In the genomic region with DNA sequence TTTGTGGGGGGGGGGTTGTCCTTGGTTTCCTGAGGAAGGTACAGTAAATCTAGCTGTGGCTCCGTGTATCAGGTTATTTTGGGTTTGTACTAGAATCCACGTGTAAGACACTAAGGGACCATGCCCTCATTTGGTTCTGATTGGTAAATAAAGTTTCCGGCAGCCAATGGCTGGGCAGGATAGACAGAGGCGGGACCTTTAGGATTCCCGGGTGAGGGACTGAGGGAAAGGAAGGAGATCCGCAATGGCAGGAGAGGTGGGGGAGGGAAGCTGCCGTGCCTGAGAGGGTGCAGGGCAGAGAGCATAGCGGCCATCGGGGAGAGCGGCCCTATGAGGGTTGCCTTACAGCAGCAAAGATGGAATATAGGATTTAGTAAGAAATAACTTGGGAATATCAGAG, we compare ENCODE assay signal across 8 mouse cellular contexts. TPM values are rescaled to one million over a fixed set of nuclear protein-coding genes. Genes with fewer than 3 reads are reported as not detected.
DNase-seq lines count a peak whose midpoint lies in the region; ATAC-seq lines count a peak whose summit lies in the region.

No protein-coding gene starts in this region.

- no peaks in the 10 kb centered on the region for H3K27me3 ChIP-seq in limb, embryonic 10.5 days (ENCODE audit: low read depth, poor library complexity, severe bottlenecking)
- H3K27me3 ChIP-seq in midbrain, embryonic 12.5 days: 0 out of 2 replicates have a peak, but pooled peaks cover 5% of the 10 kb centered on the region

- H3K36me3 ChIP-seq in limb, embryonic 10.5 days: peaks cover 28% of the 10 kb centered on the region
- peaks cover 11% of the 10 kb centered on the region for H3K36me3 ChIP-seq in midbrain, embryonic 12.5 days

- H3K9ac ChIP-seq in midbrain, embryonic 12.5 days (replicated peaks): no peak overlapping the region

- intact Hi-C loops in heart, postnatal 36 days (cut with DNase I): loop anchor here (5.0 kb wide), 2 partner anchors 65 to 1660 kb away; partner anchors contain the start of gene Dpy19l3

- H3K4me3 ChIP-seq in brown adipose tissue, adult 24 weeks (ENCODE audit: insufficient read depth, low read depth, low read length): 0 out of 2 replicates have a peak overlapping the region, but pooled peaks have one; percentile 26
- H3K4me3 ChIP-seq in limb, embryonic 10.5 days: peak overlapping the region; percentile 18; the same call in 1 of the 2 replicates
- H3K4me3 ChIP-seq in midbrain, embryonic 12.5 days: no peak overlapping the region

- peak; percentile 69 for DNase-seq in adrenal gland, adult 2 months
- peak; percentile 10 to 32 for DNase-seq in heart, postnatal 36 days
- no peak for DNase-seq in limb, embryonic 10.5 days (ENCODE audit: low spot score)
- no peak for DNase-seq in frontal cortex, postnatal 36 days (ENCODE audit: low spot score in 2 of 2)
- no peak for DNase-seq in cerebellum, adult 9-11 months
- no peak for DNase-seq in layer of hippocampus, adult 11-12 months (ENCODE audit: low spot score)

- WGBS in limb, embryonic 10.5 days: 29% methylated on average over 10 of the region's 10 CpGs
- WGBS in midbrain, embryonic 12.5 days: 26% methylated on average over 10 of the region's 10 CpGs

- no peaks in the 10 kb centered on the region for H3K9me3 ChIP-seq in limb, embryonic 10.5 days (replicated peaks)
- no peaks in the 10 kb centered on the region for H3K9me3 ChIP-seq in midbrain, embryonic 12.5 days

- no peak overlapping the region for H3K27ac ChIP-seq in brown adipose tissue, adult 24 weeks (replicated peaks; ENCODE audit: low read depth, low read length)
- H3K27ac ChIP-seq in limb, embryonic 10.5 days: no peak overlapping the region
- H3K27ac ChIP-seq in midbrain, embryonic 12.5 days (replicated peaks): no peak overlapping the region

- peak overlapping the region; percentile 29; the same call in 1 of the 2 replicates for H3K4me2 ChIP-seq in midbrain, embryonic 12.5 days (replicated peaks)

- H3K4me1 ChIP-seq in brown adipose tissue, adult 24 weeks (ENCODE audit: control insufficient read depth, insufficient read depth, insufficient read length, low read length): no peaks in the 10 kb centered on the region
- H3K4me1 ChIP-seq in limb, embryonic 10.5 days: peaks cover 41% of the 10 kb centered on the region
- peaks cover 40% of the 10 kb centered on the region for H3K4me1 ChIP-seq in midbrain, embryonic 12.5 days

- peak; percentile 36; the same call in 1 of the 2 replicates for ATAC-seq in midbrain, embryonic 12.5 days (ENCODE audit: low FRiP score, low read depth)

RNA-seq across cellular contexts. Expression of gene Pdcd5, which starts 39.9 kb away (rescaled TPM):
- 10 to 100 TPM; 87.1 to 88.8 TPM for total RNA-seq in adrenal gland, adult 2 months (2021)
- 21.2 and 21.3 TPM in 2 replicates for polyA plus RNA-seq in adrenal gland, adult 2 months (2012; rRNA removed)
- 142 and 150 TPM in 2 replicates for polyA plus RNA-seq in brown adipose tissue, adult 24 weeks (2012; ENCODE audit: insufficient read depth, insufficient read length, missing spikeins)
- 100 to 1,000 TPM; 112 to 114 TPM for total RNA-seq in heart, postnatal 36 days (2021)
- 307 and 339 TPM in 2 replicates for polyA plus RNA-seq in limb, embryonic 10.5 days (2016; fragmentation: Nextera tagmentation; extraction: Ambion mirVana)
- 264 and 277 TPM in 2 replicates for polyA plus RNA-seq in midbrain, embryonic 12.5 days (2016; fragmentation: Nextera tagmentation; extraction: Ambion mirVana)

Comparison
In these comparisons a context has a peak if more than half of its experiments do, and no peak if none do; other contexts are left out.
1. DNase-seq: peak in adrenal gland, adult 2 months (single experiment) and heart, postnatal 36 days (2 of 2); none in limb, embryonic 10.5 days (single experiment), frontal cortex, postnatal 36 days (0 of 2), cerebellum, adult 9-11 months (single experiment) and layer of hippocampus, adult 11-12 months (single experiment).